Mouse (Mus musculus) ES-E14 (cell line): ENCODE data around the gene Nrk. TPM values are rescaled to one million over a fixed set of nuclear protein-coding genes. Genes with fewer than 3 reads are reported as not detected.

ENCODE experiments used
- DNase-seq: peaks from one replicate; pipeline ENCODE4 v3.0.0-alpha.2; 2013; ENCODE audit warnings: low read depth, low spot score
- H3K27ac ChIP-seq: 2 replicates; pipeline ENCODE4 v1.5.1; 2012; ENCODE audit warnings: low read depth, mild to moderate bottlenecking, low read length, moderate library complexity, mixed read lengths; ENCODE audit not compliant: poor library complexity, insufficient read depth, severe bottlenecking
- H3K36me3 ChIP-seq: 2 replicates; pipeline ENCODE4 v1.6.1; 2012; ENCODE audit warnings: mild to moderate bottlenecking, low read length, moderate library complexity, mixed read lengths; ENCODE audit not compliant: control insufficient read depth, poor library complexity, insufficient read depth, severe bottlenecking
- H3K4me1 ChIP-seq, 2 experiments: fragments of 150-350 bp in 1 of 2; sonication (generic) in 1 of 2; 2 replicates each; pipeline ENCODE4 v1.6.1; 2012; ENCODE audit warnings: low read length in 2 of 2, mild to moderate bottlenecking in 1 of 2, mixed read lengths in 1 of 2; ENCODE audit not compliant: control insufficient read depth in 2 of 2, insufficient read depth in 2 of 2, poor library complexity in 1 of 2
- H3K4me3 ChIP-seq, 2 experiments: fragments of 150-350 bp in 1 of 2; sonication (generic) in 1 of 2; 2 replicates each; pipeline ENCODE4 v1.5.1; 2012; ENCODE audit warnings: low read length in 2 of 2, low read depth in 1 of 2, mild to moderate bottlenecking in 1 of 2, mixed read lengths in 1 of 2; ENCODE audit not compliant: insufficient read depth in 1 of 2, poor library complexity in 1 of 2, severe bottlenecking in 1 of 2
- H3K9ac ChIP-seq: 2 replicates; pipeline ENCODE4 v1.6.1; 2012; ENCODE audit warnings: low read depth, mild to moderate bottlenecking, low read length, mixed read lengths; ENCODE audit not compliant: poor library complexity, insufficient read depth, severe bottlenecking
- H3K9me3 ChIP-seq: fragments of 150-350 bp; sonication (generic); 2 replicates; pipeline ENCODE4 v1.6.1; 2012; ENCODE audit warnings: low read depth, mild to moderate bottlenecking, low read length; ENCODE audit not compliant: control insufficient read depth, insufficient read depth
- CHD2 ChIP-seq: IDR thresholded peaks from 2 replicates; pipeline ENCODE4 v1.6.1; 2014; ENCODE audit warnings: mild to moderate bottlenecking, low read depth, low read length, inconsistent platforms
- HCFC1 ChIP-seq: IDR thresholded peaks from 2 replicates; pipeline ENCODE4 v1.6.1; 2012; ENCODE audit warnings: low read length, inconsistent platforms, borderline replicate concordance; ENCODE audit not compliant: insufficient read depth
- MAFK ChIP-seq: IDR thresholded peaks from 2 replicates; pipeline ENCODE4 v1.6.1; 2014; ENCODE audit warnings: mild to moderate bottlenecking, low read depth, low read length, inconsistent platforms; ENCODE audit not compliant: insufficient read depth
- ZC3H11A ChIP-seq: IDR thresholded peaks from 2 replicates; pipeline ENCODE4 v1.6.1; 2012; ENCODE audit warnings: low read depth, mild to moderate bottlenecking, inconsistent platforms, low read length, borderline replicate concordance
- ZNF384 ChIP-seq: IDR thresholded peaks from 2 replicates; pipeline ENCODE4 v1.6.1; 2012; ENCODE audit warnings: low read depth, low read length, inconsistent platforms
- in situ Hi-C, 2 experiments: fragments of 600-800 bp; cut with MboI; formaldehyde crosslinking; loops; one replicate each; pipeline ENCODE4 v1.15.1; 2025; ENCODE audit warnings: low sequenced_read_pairs in 2 of 2, inconsistent platforms in 1 of 2; ENCODE audit not compliant: unreplicated experiment in 2 of 2
- total RNA-seq: library from RNA; depleted of rRNA; stranded (reverse); fragments of 300-350 nt; gene quantifications from 2 replicates; pipeline ENCODE4 v1.2.3, GENCODE M21; 2012; rRNA removed

Nrk gene
- 1.6 and 6.9 TPM in 2 replicates for total RNA-seq

GRCm38 (mm10) chrX:138914041-138914776 is at the start of gene Nrk:
Gene Nrk, plus strand, starts transcription at chrX:138914430.
- Histone ChIP-seq H3K4me3 (peak within 1 kb of the TSS; percentile 30 to 62), H3K9me3 (no peaks in the 10 kb centered on the region), H3K4me1 (no peaks in the 10 kb centered on the region), H3K36me3 (no peaks in the 10 kb centered on the region), H3K9ac (no peak within 1 kb of the TSS), H3K27ac (no peak within 1 kb of the TSS)
- DNase-seq = no peak
- TF ChIP-seq ZNF384 (no peak), CHD2 (no peak), MAFK (no peak), HCFC1 (no peak), ZC3H11A (no peak)
- in situ Hi-C loops = no loop called here

- in situ Hi-C loops = no loop called here
- TF ChIP-seq CHD2 (no peak), ZNF384 (no peak), ZC3H11A (no peak), MAFK (no peak), HCFC1 (no peak)
- Histone ChIP-seq H3K9me3 (no peaks in the 10 kb centered on the region), H3K4me1 (no peaks in the 10 kb centered on the region), H3K4me3 (peak overlapping the region; percentile 30 to 62; a peak in 3 of 4 replicates), H3K9ac (no peak overlapping the region), H3K27ac (no peak overlapping the region), H3K36me3 (no peaks in the 10 kb centered on the region)
- no peak for DNase-seq
Observed at GRCm38 (mm10) chrX:138913366-138913765, 864 bp upstream of the Nrk start.

DNA sequence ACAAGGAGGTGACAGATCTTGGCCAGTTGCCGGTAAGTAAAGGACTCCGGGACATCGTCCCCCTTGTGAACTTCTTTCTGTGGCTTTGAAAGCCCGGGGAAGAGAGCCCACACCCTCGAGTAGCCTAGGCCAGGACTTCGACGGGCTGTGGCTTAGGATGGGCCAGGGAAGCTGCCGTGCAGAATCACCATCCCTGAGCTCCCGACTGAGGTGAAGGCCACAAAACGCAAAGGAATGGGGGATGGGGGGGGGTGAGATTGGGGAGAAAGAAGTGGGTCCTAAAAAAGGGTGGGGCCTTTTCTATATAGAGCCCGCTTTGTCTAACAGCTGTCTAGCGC is 516 bp downstream of the Nrk start:
- H3K9ac ChIP-seq = no peak overlapping the region
- no peaks in the 10 kb centered on the region for H3K36me3 ChIP-seq
- TF ChIP-seq ZC3H11A = no peak
- no peak for TF ChIP-seq MAFK
- no peak for TF ChIP-seq ZNF384
- TF ChIP-seq HCFC1 = no peak
- TF ChIP-seq CHD2 = no peak
- in situ Hi-C loops = no loop called here
- no peak overlapping the region for H3K27ac ChIP-seq
- H3K9me3 ChIP-seq = no peaks in the 10 kb centered on the region
- peak overlapping the region; percentile 29 to 62; a peak in 3 of 4 replicates for H3K4me3 ChIP-seq
- no peaks in the 10 kb centered on the region for H3K4me1 ChIP-seq
- DNase-seq = no peak

- H3K4me1 ChIP-seq = no peaks in the 10 kb centered on the region
- H3K4me3 ChIP-seq = no peak overlapping the region
- DNase-seq = no peak
- no peak overlapping the region for H3K27ac ChIP-seq
- TF ChIP-seq ZNF384 (peak; percentile 80), ZC3H11A (no peak)
- no peaks in the 10 kb centered on the region for H3K36me3 ChIP-seq
- in situ Hi-C loops = no loop called here
- H3K9me3 ChIP-seq = no peaks in the 10 kb centered on the region
- H3K9ac ChIP-seq = no peak overlapping the region
Observed at GRCm38 (mm10) chrX:138919030-138919429, 4.8 kb downstream of the Nrk start.

DNA sequence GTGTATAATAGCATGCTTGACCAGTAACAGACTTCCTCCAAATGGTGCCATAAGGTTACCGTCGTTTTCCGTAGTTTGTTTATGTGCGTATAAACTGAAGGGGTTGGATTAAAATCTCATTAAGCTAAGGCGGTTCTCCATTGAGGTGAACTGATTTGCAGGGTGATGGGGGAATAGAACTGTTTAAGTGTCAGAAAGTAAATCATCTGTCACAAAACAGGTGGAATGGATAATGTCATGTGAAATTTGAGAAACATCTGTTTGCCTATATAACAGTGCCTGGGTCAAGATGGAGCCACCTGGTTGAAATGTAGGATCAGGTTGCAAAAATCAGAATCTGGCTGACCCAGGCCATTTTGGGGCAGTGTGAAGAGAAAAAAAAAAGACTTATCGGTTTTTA is 29.7 kb downstream of the Nrk start:
- Histone ChIP-seq H3K9me3 (no peaks in the 10 kb centered on the region), H3K27ac (no peak overlapping the region), H3K4me1 (no peaks in the 10 kb centered on the region), H3K36me3 (no peaks in the 10 kb centered on the region), H3K4me3 (no peak overlapping the region), H3K9ac (no peak overlapping the region)
- TF ChIP-seq ZC3H11A (no peak), ZNF384 (no peak), MAFK (no peak), CHD2 (no peak), HCFC1 (no peak)
- no peak for DNase-seq
- in situ Hi-C loops = no loop called here
